Mouse (Mus musculus) limb, embryonic 11.5 days (tissue): Measurements from ENCODE around the gene Selenop. TPM values are rescaled to one million over a fixed set of nuclear protein-coding genes. Genes with fewer than 3 reads are reported as not detected.

Source experiments
- ATAC-seq: fragments of 200-750 bp; cut with Nextera tagmentation; 2 replicates; pipeline ENCODE4 v1.8.0; 2017; ENCODE audit warnings: low read depth; ENCODE audit not compliant: insufficient number of reproducible peaks, low FRiP score, low TSS enrichment
- DNase-seq: peaks from one replicate; pipeline ENCODE4 v3.0.0-alpha.2; 2015; ENCODE audit warnings: low spot score
- H3K27ac ChIP-seq: fragments of 300-500 bp; sonication (generic); replicated peaks from 2 replicates; pipeline ENCODE4 v1.5.1; 2014; ENCODE audit warnings: low read depth, mild to moderate bottlenecking, low read length
- H3K27me3 ChIP-seq: fragments of 300-500 bp; sonication (generic); 2 replicates; pipeline ENCODE4 v1.6.1; 2014; ENCODE audit warnings: mild to moderate bottlenecking, low read length, mixed read lengths; ENCODE audit not compliant: control insufficient read depth, insufficient read depth
- H3K36me3 ChIP-seq: fragments of 300-500 bp; sonication (generic); 2 replicates; pipeline ENCODE4 v1.6.1; 2014; ENCODE audit warnings: mild to moderate bottlenecking, low read length, moderate library complexity, mixed read lengths; ENCODE audit not compliant: control insufficient read depth, insufficient read depth
- H3K4me1 ChIP-seq: fragments of 300-500 bp; sonication (generic); 2 replicates; pipeline ENCODE4 v1.6.1; 2014; ENCODE audit warnings: low read length, mixed read lengths; ENCODE audit not compliant: control insufficient read depth, insufficient read depth
- H3K4me2 ChIP-seq: fragments of 300-500 bp; sonication (generic); 2 replicates; pipeline ENCODE4 v1.6.1; 2014; ENCODE audit warnings: low read depth, mild to moderate bottlenecking, moderate library complexity; ENCODE audit not compliant: severe bottlenecking
- H3K4me3 ChIP-seq: fragments of 300-500 bp; sonication (generic); 2 replicates; pipeline ENCODE4 v1.5.1; 2014; ENCODE audit warnings: low read depth, low read length
- H3K9ac ChIP-seq: fragments of 300-500 bp; sonication (generic); 2 replicates; pipeline ENCODE4 v1.6.1; 2014; ENCODE audit warnings: mild to moderate bottlenecking, low read length
- H3K9me3 ChIP-seq: fragments of 300-500 bp; sonication (generic); 2 replicates; pipeline ENCODE4 v1.6.1; 2016; ENCODE audit warnings: low read length; ENCODE audit not compliant: control insufficient read depth
- WGBS: fragments of 180-500 bp; shearing (Covaris S2); extraction: QIAGEN DNeasy Blood & Tissue Kit; methylation state at CpG from one replicate; pipeline ENCODE4 v1.1.7; 2014; 5-methylcytosine and 5-hydroxymethylcytosine counted together
- polyA plus RNA-seq: library from polyadenylated mRNA; unstranded; fragments of >200 nt; fragmentation: Nextera tagmentation; extraction: Ambion mirVana; gene quantifications from 2 replicates; pipeline ENCODE4 v1.2.1, GENCODE M21; 2014

The Selenop gene
- polyA plus RNA-seq, 1 experiment from 2014 or later = 51.1 TPM

- H3K27me3 ChIP-seq = no peaks in the 10 kb centered on the region
- no peak overlapping the region for H3K4me2 ChIP-seq
- no peak overlapping the region for H3K9ac ChIP-seq
- no peak for ATAC-seq
- no peaks in the 10 kb centered on the region for H3K4me1 ChIP-seq
- no peak overlapping the region for H3K4me3 ChIP-seq
- no peak for DNase-seq
- no peak overlapping the region for H3K27ac ChIP-seq
- H3K9me3 ChIP-seq = no peaks in the 10 kb centered on the region
- no peaks in the 10 kb centered on the region for H3K36me3 ChIP-seq
- 86% methylated on average over 8 of the region's 8 CpGs for WGBS
These were observed 29.3 kb downstream of the Selenop start for GRCm38 (mm10) chr15:3297615-3298014.

DNA sequence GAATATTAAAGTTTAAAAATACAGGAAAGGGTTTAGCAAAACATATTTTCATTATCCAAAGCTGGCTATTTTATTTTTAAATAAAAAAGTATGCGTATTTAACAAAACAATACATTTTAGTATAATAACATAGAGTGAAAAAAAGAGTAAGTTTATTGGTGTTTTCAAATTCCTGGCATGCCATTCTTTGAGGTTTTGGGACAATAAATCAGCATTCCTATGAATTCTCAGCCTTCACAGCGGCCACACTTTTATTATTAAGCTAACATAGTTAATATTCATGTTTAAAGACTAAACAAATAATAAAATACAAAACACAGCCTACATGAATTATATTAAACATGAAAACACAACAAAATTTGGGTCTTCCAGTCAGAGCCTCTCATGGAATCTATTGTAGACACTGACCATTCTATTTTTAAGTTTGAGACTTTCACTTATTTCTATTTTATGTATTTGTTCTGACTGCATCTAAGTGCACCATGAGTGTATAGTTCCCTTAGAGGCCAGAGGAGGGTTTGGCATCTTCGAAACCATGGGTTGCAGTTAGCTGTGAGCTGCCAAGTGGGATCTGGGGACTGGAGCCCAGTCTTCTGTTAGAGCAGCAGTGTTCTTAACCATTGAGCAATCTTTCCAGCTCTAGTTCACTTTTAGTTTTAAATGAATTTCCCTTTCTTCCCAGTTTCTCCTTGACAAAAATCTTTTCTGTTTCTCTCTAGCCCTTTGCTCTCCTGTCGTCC lies 32.2 kb downstream of the Selenop start:
- Histone ChIP-seq H3K27me3 (no peaks in the 10 kb centered on the region), H3K9ac (no peak overlapping the region), H3K27ac (no peak overlapping the region), H3K4me3 (no peak overlapping the region), H3K9me3 (no peaks in the 10 kb centered on the region), H3K36me3 (no peaks in the 10 kb centered on the region), H3K4me2 (no peak overlapping the region), H3K4me1 (no peaks in the 10 kb centered on the region)
- ATAC-seq = no peak
- DNase-seq = no peak
- 84% methylated on average over 4 of the region's 4 CpGs for WGBS

DNA sequence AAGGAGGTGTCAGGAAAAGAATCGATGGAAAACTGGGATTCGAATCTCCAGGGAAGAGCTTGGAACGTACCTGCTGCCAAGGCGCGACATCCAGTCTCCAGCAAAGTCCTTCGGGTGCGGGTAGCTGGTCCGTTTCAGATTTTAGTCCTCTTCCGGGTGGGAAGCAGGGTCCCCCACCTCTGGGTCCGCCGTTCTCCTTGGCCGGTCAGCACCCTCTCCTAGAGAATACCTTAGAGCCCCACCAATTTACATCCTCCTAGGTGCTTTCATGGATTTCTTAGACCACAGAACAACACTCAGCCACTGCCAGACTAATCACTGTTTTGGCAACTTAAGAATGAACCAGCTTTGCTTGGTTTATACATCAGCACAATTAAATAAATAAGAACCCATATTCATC lies 35.1 kb downstream of the Selenop start, which contains the start of gene Ccdc152:
TSS of gene Ccdc152 (minus strand) at position 101 of the 400 bp plus-strand sequence.
- 87% methylated on average over 12 of the region's 12 CpGs for WGBS
- H3K27ac ChIP-seq = no peak within 1 kb of the TSS
- H3K4me1 ChIP-seq = no peaks in the 10 kb centered on the region
- no peak for ATAC-seq
- H3K9me3 ChIP-seq = no peaks in the 10 kb centered on the region
- H3K4me3 ChIP-seq = no peak within 1 kb of the TSS
- H3K4me2 ChIP-seq = no peak within 1 kb of the TSS
- no peak within 1 kb of the TSS for H3K9ac ChIP-seq
- H3K27me3 ChIP-seq = no peaks in the 10 kb centered on the region
- DNase-seq = no peak
- H3K36me3 ChIP-seq = no peaks in the 10 kb centered on the region

- no peaks in the 10 kb centered on the region for H3K9me3 ChIP-seq
- no peaks in the 10 kb centered on the region for H3K36me3 ChIP-seq
- H3K27me3 ChIP-seq = no peaks in the 10 kb centered on the region
- no peaks in the 10 kb centered on the region for H3K4me1 ChIP-seq
- no peak overlapping the region for H3K9ac ChIP-seq
- no peak overlapping the region for H3K27ac ChIP-seq
- ATAC-seq = no peak
- no peak overlapping the region for H3K4me3 ChIP-seq
- no peak for DNase-seq
- H3K4me2 ChIP-seq = no peak overlapping the region
- WGBS = 91% methylated on average over 3 of the region's 3 CpGs
These were observed 41.5 kb downstream of the Selenop start for GRCm38 (mm10) chr15:3309856-3310255.

- no peaks in the 10 kb centered on the region for H3K36me3 ChIP-seq
- DNase-seq (no peak), ATAC-seq (no peak)
- H3K4me2 ChIP-seq = no peak overlapping the region
- H3K4me1 ChIP-seq = no peaks in the 10 kb centered on the region
- no peak overlapping the region for H3K27ac ChIP-seq
- H3K9ac ChIP-seq = no peak overlapping the region
- no peaks in the 10 kb centered on the region for H3K27me3 ChIP-seq
- no peaks in the 10 kb centered on the region for H3K9me3 ChIP-seq
- H3K4me3 ChIP-seq = no peak overlapping the region
These were observed 44.6 kb downstream of the Selenop start for GRCm38 (mm10) chr15:3312937-3313336.

DNA sequence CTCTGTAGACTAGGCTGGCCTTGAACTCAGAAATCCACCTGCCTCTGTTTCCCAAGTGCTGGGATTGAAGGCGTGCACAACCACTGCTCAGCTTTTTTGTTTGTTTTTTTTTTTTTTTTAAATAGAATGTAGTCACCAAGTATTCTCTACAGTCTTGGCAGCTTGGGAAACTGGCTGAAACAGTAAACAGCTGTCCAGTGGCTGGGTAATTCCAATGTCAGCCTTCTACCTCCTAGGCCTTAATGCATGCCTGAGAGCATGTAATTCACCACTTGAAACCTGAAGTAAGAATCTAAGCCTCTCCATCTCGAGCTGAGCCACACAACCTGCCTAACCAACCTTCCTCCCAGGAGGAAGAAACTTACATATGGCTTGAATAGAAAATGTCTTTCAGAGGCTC lies 48.3 kb downstream of the Selenop start:
- WGBS = 72% methylated on average over 2 of the region's 2 CpGs
- no peak overlapping the region for H3K4me3 ChIP-seq
- no peak overlapping the region for H3K27ac ChIP-seq
- no peak for ATAC-seq
- no peak for DNase-seq
- H3K4me1 ChIP-seq = no peaks in the 10 kb centered on the region
- H3K9me3 ChIP-seq = no peaks in the 10 kb centered on the region
- H3K27me3 ChIP-seq = no peaks in the 10 kb centered on the region
- no peaks in the 10 kb centered on the region for H3K36me3 ChIP-seq
- H3K9ac ChIP-seq = no peak overlapping the region
- H3K4me2 ChIP-seq = no peak overlapping the region

DNA sequence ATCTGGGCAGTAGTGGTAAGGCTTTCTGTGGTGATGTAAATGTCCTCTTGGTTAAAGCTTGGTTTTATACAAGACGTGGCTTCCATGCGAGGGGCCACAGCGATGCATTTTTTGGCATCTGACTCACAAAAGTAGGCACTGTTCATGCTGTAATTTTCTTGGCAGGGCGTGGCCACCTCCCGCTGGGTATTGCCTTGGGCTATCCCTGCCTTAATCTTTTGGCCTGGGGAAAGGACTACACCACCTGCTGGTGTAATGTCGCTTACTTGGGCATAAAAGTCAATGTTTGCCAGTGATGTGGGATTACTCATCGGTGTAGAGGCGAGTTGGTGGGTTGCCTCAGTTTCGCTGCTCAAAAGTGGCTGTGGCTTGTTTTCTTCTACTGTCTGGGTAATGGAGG lies 51.6 kb downstream of the Selenop start:
- Histone ChIP-seq H3K4me1 (no peaks in the 10 kb centered on the region), H3K36me3 (no peaks in the 10 kb centered on the region), H3K4me2 (no peak overlapping the region), H3K9ac (no peak overlapping the region), H3K4me3 (no peak overlapping the region), H3K9me3 (no peaks in the 10 kb centered on the region), H3K27ac (no peak overlapping the region), H3K27me3 (no peaks in the 10 kb centered on the region)
- 79% methylated on average over 9 of the region's 9 CpGs for WGBS
- DNase-seq (no peak), ATAC-seq (no peak)

DNA sequence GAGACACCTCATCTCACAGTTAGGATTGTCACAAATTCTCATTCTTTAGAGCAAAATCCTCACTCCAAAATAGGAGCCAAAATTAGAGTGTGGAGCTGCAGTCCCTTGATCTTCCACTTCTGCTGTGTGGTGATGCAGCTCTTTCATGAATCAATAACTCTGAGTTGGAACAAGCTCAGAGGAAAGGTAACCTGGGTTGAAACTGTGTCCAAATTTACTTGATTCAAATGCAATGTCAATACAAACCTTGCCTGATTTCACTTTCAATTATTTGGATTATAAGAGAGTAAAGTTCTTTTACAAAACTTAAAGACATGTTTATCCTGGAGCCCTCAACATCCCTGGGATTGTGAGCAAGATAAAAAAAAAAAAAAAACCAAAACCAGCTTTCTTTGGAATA lies 54.7 kb downstream of the Selenop start:
- no peak overlapping the region for H3K4me3 ChIP-seq
- no peak overlapping the region for H3K9ac ChIP-seq
- H3K9me3 ChIP-seq = no peaks in the 10 kb centered on the region
- no peaks in the 10 kb centered on the region for H3K4me1 ChIP-seq
- DNase-seq = no peak
- H3K27me3 ChIP-seq = no peaks in the 10 kb centered on the region
- no peak for ATAC-seq
- H3K27ac ChIP-seq = no peak overlapping the region
- H3K4me2 ChIP-seq = no peak overlapping the region
- H3K36me3 ChIP-seq = no peaks in the 10 kb centered on the region
